Comparison of ENCODE assay signal across 8 mouse cellular contexts in genomic region chr6:113530932-113531839, GRCm38 (mm10). TPM values are rescaled to one million over a fixed set of nuclear protein-coding genes. Genes with fewer than 3 reads are reported as not detected.
DNase-seq lines count a peak whose midpoint lies in the region; ATAC-seq and TF ChIP-seq lines count a peak whose summit lies in the region.

Gene Emc3 (minus strand): TSS chr6:113531652.
Gene Fancd2 (plus strand): TSS chr6:113531682.

- no peak for TF ChIP-seq CTCF in bone marrow macrophage, adult 2 months (IDR thresholded peaks at IDR 0.05; ENCODE audit: low read depth, low read length)
- TF ChIP-seq CTCF in spleen, adult 2 months (IDR thresholded peaks at IDR 0.05; ENCODE audit: extremely low read depth, insufficient read depth, insufficient read length, insufficient replicate concordance) = no peak

- DNase-seq in B cell, adult 2 months = peak; percentile 97
- DNase-seq in heart, embryonic 10.5 days (ENCODE audit: low spot score) = peak; percentile 93
- DNase-seq in limb, embryonic 14.5 days (ENCODE audit: low spot score) = peak; percentile 85
- peak; percentile 64 to 84 for DNase-seq in spleen, adult 2 months (ENCODE audit: low read depth in 1 of 2, low spot score in 2 of 2)

- H3K9me3 ChIP-seq in embryonic facial prominence, embryonic 15.5 days (replicated peaks) = no peaks in the 10 kb centered on the region
- no peaks in the 10 kb centered on the region for H3K9me3 ChIP-seq in heart, embryonic 10.5 days
- H3K9me3 ChIP-seq in kidney, embryonic 14.5 days (ENCODE audit: control insufficient read depth, low read length) = no peaks in the 10 kb centered on the region
- H3K9me3 ChIP-seq in limb, embryonic 14.5 days (ENCODE audit: control insufficient read depth, low read length) = no peaks in the 10 kb centered on the region
- H3K9me3 ChIP-seq in midbrain, embryonic 16.5 days (replicated peaks; ENCODE audit: control insufficient read depth, low read length, poor library complexity, severe bottlenecking) = no peaks in the 10 kb centered on the region

- H3K4me3 ChIP-seq in bone marrow macrophage, adult 2 months (ENCODE audit: insufficient read depth, low read length) = peak within 1 kb of the TSS; percentile 96
- peak within 1 kb of the TSS; percentile 98 for H3K4me3 ChIP-seq in embryonic facial prominence, embryonic 15.5 days (replicated peaks)
- H3K4me3 ChIP-seq in heart, embryonic 10.5 days = peak within 1 kb of the TSS; percentile 87
- H3K4me3 ChIP-seq in kidney, embryonic 14.5 days (ENCODE audit: low read length) = peak within 1 kb of the TSS; percentile 93
- H3K4me3 ChIP-seq in limb, embryonic 14.5 days (replicated peaks; ENCODE audit: low read length) = peak within 1 kb of the TSS; percentile 68
- H3K4me3 ChIP-seq in midbrain, embryonic 16.5 days (ENCODE audit: low read depth, low read length) = peak within 1 kb of the TSS; percentile 91
- peak within 1 kb of the TSS; percentile 99 for H3K4me3 ChIP-seq in spleen, adult 2 months (ENCODE audit: extremely low read depth, insufficient read depth, insufficient read length)

- TF ChIP-seq POLR2A in bone marrow macrophage, adult 2 months (IDR thresholded peaks at IDR 0.05; ENCODE audit: borderline replicate concordance, low read depth, low read length) = no peak
- peak; percentile 67; the same call in 1 of the 2 replicates for TF ChIP-seq POLR2A in limb, embryonic 14.5 days (IDR thresholded peaks at IDR 0.05; ENCODE audit: borderline replicate concordance, extremely low read depth, insufficient read depth, insufficient read length)
- peak; percentile 50 for TF ChIP-seq POLR2A in spleen, adult 2 months (IDR thresholded peaks at IDR 0.05; ENCODE audit: low read depth, low read length)

- peak; percentile 70 for ATAC-seq in embryonic facial prominence, embryonic 15.5 days (ENCODE audit: insufficient number of reproducible peaks, low FRiP score, low TSS enrichment, low read depth)
- ATAC-seq in kidney, embryonic 14.5 days (ENCODE audit: low FRiP score, low TSS enrichment) = peak; percentile 96
- ATAC-seq in limb, embryonic 14.5 days (ENCODE audit: low FRiP score, low read depth) = peak; percentile 90
- peak; percentile 91 for ATAC-seq in midbrain, embryonic 16.5 days

- H3K27me3 ChIP-seq in embryonic facial prominence, embryonic 15.5 days = no peaks in the 10 kb centered on the region
- H3K27me3 ChIP-seq in heart, embryonic 10.5 days (ENCODE audit: insufficient read depth, poor library complexity, severe bottlenecking) = no peaks in the 10 kb centered on the region
- H3K27me3 ChIP-seq in kidney, embryonic 14.5 days (ENCODE audit: control insufficient read depth, insufficient read depth, low read length) = no peaks in the 10 kb centered on the region
- no peaks in the 10 kb centered on the region for H3K27me3 ChIP-seq in limb, embryonic 14.5 days (ENCODE audit: control insufficient read depth, insufficient read depth, low read length)
- no peaks in the 10 kb centered on the region for H3K27me3 ChIP-seq in midbrain, embryonic 16.5 days (ENCODE audit: control insufficient read depth, insufficient read depth, low read depth, low read length)
- no peaks in the 10 kb centered on the region for H3K27me3 ChIP-seq in spleen, adult 2 months (ENCODE audit: control insufficient read depth, insufficient read depth, low read length)

- H3K9ac ChIP-seq in embryonic facial prominence, embryonic 15.5 days = peak within 1 kb of the TSS; percentile 86
- peak within 1 kb of the TSS; percentile 89 for H3K9ac ChIP-seq in kidney, embryonic 14.5 days (ENCODE audit: low read depth, low read length)
- peak within 1 kb of the TSS; percentile 73 for H3K9ac ChIP-seq in limb, embryonic 14.5 days (ENCODE audit: low read depth, low read length, severe bottlenecking)
- H3K9ac ChIP-seq in midbrain, embryonic 16.5 days (ENCODE audit: low read depth, low read length) = peak within 1 kb of the TSS; percentile 91

- peak within 1 kb of the TSS; percentile 62 for H3K4me2 ChIP-seq in embryonic facial prominence, embryonic 15.5 days (replicated peaks)
- peak within 1 kb of the TSS; percentile 70 for H3K4me2 ChIP-seq in kidney, embryonic 14.5 days (replicated peaks; ENCODE audit: low read depth, low read length)
- peak within 1 kb of the TSS; percentile 51 for H3K4me2 ChIP-seq in limb, embryonic 14.5 days (replicated peaks; ENCODE audit: low read depth, low read length, severe bottlenecking)
- peak within 1 kb of the TSS; percentile 84 for H3K4me2 ChIP-seq in midbrain, embryonic 16.5 days (ENCODE audit: low read length)

- WGBS in embryonic facial prominence, embryonic 15.5 days = under 1% methylated on average over 47 of the region's 47 CpGs
- under 1% methylated on average over 47 of the region's 47 CpGs for WGBS in heart, embryonic 10.5 days
- under 1% methylated on average over 47 of the region's 47 CpGs for WGBS in kidney, embryonic 14.5 days
- WGBS in limb, embryonic 14.5 days = under 1% methylated on average over 47 of the region's 47 CpGs
- WGBS in midbrain, embryonic 16.5 days = 1% methylated on average over 47 of the region's 47 CpGs
- under 1% methylated on average over 47 of the region's 47 CpGs for WGBS in spleen, adult 2 months

- peak within 1 kb of the TSS; percentile 31 for H3K27ac ChIP-seq in bone marrow macrophage, adult 2 months (ENCODE audit: insufficient read depth, low read depth, low read length)
- H3K27ac ChIP-seq in embryonic facial prominence, embryonic 15.5 days (replicated peaks) = peak within 1 kb of the TSS; percentile 77
- H3K27ac ChIP-seq in heart, embryonic 10.5 days = peak within 1 kb of the TSS; percentile 93
- no peak within 1 kb of the TSS; the same call in 1 of the 2 replicates for H3K27ac ChIP-seq in kidney, embryonic 14.5 days (ENCODE audit: low read depth, low read length)
- H3K27ac ChIP-seq in limb, embryonic 14.5 days (replicated peaks; ENCODE audit: low read depth, low read length) = peak within 1 kb of the TSS; percentile 80
- H3K27ac ChIP-seq in midbrain, embryonic 16.5 days (ENCODE audit: low read length) = peak within 1 kb of the TSS; percentile 76
- peak within 1 kb of the TSS; percentile 77 for H3K27ac ChIP-seq in spleen, adult 2 months (ENCODE audit: insufficient read depth, low read length)

- H3K36me3 ChIP-seq in embryonic facial prominence, embryonic 15.5 days = peaks cover 7% of the 10 kb centered on the region; the same call in 1 of the 2 replicates
- peaks cover 20% of the 10 kb centered on the region for H3K36me3 ChIP-seq in heart, embryonic 10.5 days
- H3K36me3 ChIP-seq in kidney, embryonic 14.5 days (ENCODE audit: control insufficient read depth, insufficient read depth, low read length) = no peaks in the 10 kb centered on the region; the same call in 1 of the 2 replicates
- peaks cover 8% of the 10 kb centered on the region for H3K36me3 ChIP-seq in limb, embryonic 14.5 days (ENCODE audit: control insufficient read depth, insufficient read depth, low read length)
- no peaks in the 10 kb centered on the region for H3K36me3 ChIP-seq in midbrain, embryonic 16.5 days (ENCODE audit: control insufficient read depth, insufficient read depth, low read length)
- no peaks in the 10 kb centered on the region for H3K36me3 ChIP-seq in spleen, adult 2 months (ENCODE audit: control insufficient read depth, insufficient read depth, low read length)

- peaks cover 3% of the 10 kb centered on the region; the same call in 1 of the 2 replicates for H3K4me1 ChIP-seq in bone marrow macrophage, adult 2 months (ENCODE audit: control insufficient read depth, insufficient read depth, low read length)
- H3K4me1 ChIP-seq in embryonic facial prominence, embryonic 15.5 days = peaks cover 17% of the 10 kb centered on the region
- peaks cover 13% of the 10 kb centered on the region for H3K4me1 ChIP-seq in heart, embryonic 10.5 days
- H3K4me1 ChIP-seq in kidney, embryonic 14.5 days (ENCODE audit: control insufficient read depth, insufficient read depth, low read length) = peaks cover 9% of the 10 kb centered on the region; the same call in 1 of the 2 replicates
- H3K4me1 ChIP-seq in limb, embryonic 14.5 days (ENCODE audit: control insufficient read depth, insufficient read depth, low read length) = peaks cover 7% of the 10 kb centered on the region; the same call in 1 of the 2 replicates
- H3K4me1 ChIP-seq in midbrain, embryonic 16.5 days (ENCODE audit: control insufficient read depth, insufficient read depth, low read length) = peaks cover 20% of the 10 kb centered on the region
- H3K4me1 ChIP-seq in spleen, adult 2 months (ENCODE audit: control insufficient read depth, insufficient read depth, insufficient read length) = peaks cover 7% of the 10 kb centered on the region

RNA-seq across cellular contexts. Expression of gene Emc3, which starts in this region (rescaled TPM):
- polyA plus RNA-seq in bone marrow macrophage, adult 2 months (2012; ENCODE audit: insufficient read depth, insufficient read length, missing spikeins) = 82.6 and 88.7 TPM in 2 replicates
- 101 and 103 TPM in 2 replicates for polyA plus RNA-seq in embryonic facial prominence, embryonic 15.5 days (2015; fragmentation: Nextera tagmentation; extraction: Ambion mirVana)
- 88.0 and 90.2 TPM in 2 replicates for polyA plus RNA-seq in heart, embryonic 10.5 days (2016; fragmentation: Nextera tagmentation; extraction: Ambion mirVana)
- 81.3 and 98.0 TPM in 2 replicates for polyA plus RNA-seq in kidney, embryonic 14.5 days (2014; fragmentation: Nextera tagmentation; extraction: Ambion mirVana)
- polyA plus RNA-seq in limb, embryonic 14.5 days (2012; rRNA removed) = 58.0 and 61.6 TPM in 2 replicates
- polyA plus RNA-seq in limb, embryonic 14.5 days (2014; fragmentation: Nextera tagmentation; extraction: Ambion mirVana) = 93.8 and 96.3 TPM in 2 replicates
- polyA plus RNA-seq in midbrain, embryonic 16.5 days (2015; fragmentation: Nextera tagmentation; extraction: Ambion mirVana) = 112 and 116 TPM in 2 replicates
- polyA plus RNA-seq in spleen, adult 2 months (2012; rRNA removed) = 18.2 and 20.0 TPM in 2 replicates

RNA-seq across cellular contexts. Expression of gene Fancd2, which starts in this region (rescaled TPM):
- 6.9 and 7.8 TPM in 2 replicates for polyA plus RNA-seq in bone marrow macrophage, adult 2 months (2012; ENCODE audit: insufficient read depth, insufficient read length, missing spikeins)
- 6.6 and 6.9 TPM in 2 replicates for polyA plus RNA-seq in embryonic facial prominence, embryonic 15.5 days (2015; fragmentation: Nextera tagmentation; extraction: Ambion mirVana)
- 12.6 and 13.9 TPM in 2 replicates for polyA plus RNA-seq in heart, embryonic 10.5 days (2016; fragmentation: Nextera tagmentation; extraction: Ambion mirVana)
- 12.0 and 16.1 TPM in 2 replicates for polyA plus RNA-seq in kidney, embryonic 14.5 days (2014; fragmentation: Nextera tagmentation; extraction: Ambion mirVana)
- polyA plus RNA-seq in limb, embryonic 14.5 days (2012; rRNA removed) = 12.8 and 15.9 TPM in 2 replicates
- polyA plus RNA-seq in limb, embryonic 14.5 days (2014; fragmentation: Nextera tagmentation; extraction: Ambion mirVana) = 7.5 and 7.8 TPM in 2 replicates
- polyA plus RNA-seq in midbrain, embryonic 16.5 days (2015; fragmentation: Nextera tagmentation; extraction: Ambion mirVana) = 1.4 and 1.8 TPM in 2 replicates
- 2.3 and 2.8 TPM in 2 replicates for polyA plus RNA-seq in spleen, adult 2 months (2012; rRNA removed)
